Mouse (Mus musculus) embryo, embryonic 10 days (tissue): Measurements from ENCODE around the gene Sohlh2.

Experiments
- DNase-seq: peaks from one replicate; pipeline ENCODE4 v3.0.0-alpha.2; 2015; ENCODE audit warnings: low spot score

Sohlh2 gene

DNA sequence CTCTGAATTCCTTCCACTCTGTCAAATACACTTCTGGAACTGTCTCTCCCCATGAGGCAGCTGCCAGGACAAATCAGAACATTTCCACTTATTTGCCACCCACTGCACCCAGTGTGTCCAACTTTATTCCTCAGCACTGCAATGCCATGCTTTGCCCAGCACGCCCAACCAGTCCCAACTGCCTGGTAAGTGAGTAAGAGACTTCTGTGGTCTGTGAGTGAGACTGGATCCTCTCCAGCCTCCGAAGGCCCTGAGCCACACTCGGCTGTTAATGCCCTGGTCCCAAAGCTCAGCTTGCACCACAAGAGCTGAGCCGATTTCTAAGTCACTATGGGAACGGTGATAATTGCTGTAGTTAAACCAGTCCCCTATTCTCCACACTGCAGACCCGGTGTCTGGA lies 25.8 kb downstream of the Sohlh2 start:
- DNase-seq = no peak

DNA sequence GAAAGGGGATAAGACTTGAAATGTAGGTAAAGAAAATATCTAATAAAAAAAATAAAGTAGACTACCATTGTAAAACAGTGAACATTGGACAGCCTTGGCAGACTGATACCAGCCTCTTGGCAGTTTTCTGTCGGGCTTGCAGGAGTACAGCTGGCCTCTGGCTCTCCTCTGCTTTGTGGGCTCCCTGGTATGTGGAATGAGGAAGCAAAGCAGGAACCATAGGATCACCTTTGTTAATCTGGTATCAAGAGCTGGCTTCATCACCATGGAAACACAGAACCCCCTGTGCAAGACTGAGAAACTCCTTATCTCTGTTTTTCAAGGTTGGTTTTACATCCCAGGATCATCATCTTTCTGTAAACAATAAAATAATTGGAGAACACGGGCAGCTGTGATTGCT lies 30.4 kb downstream of the Sohlh2 start:
- no peak for DNase-seq

DNA sequence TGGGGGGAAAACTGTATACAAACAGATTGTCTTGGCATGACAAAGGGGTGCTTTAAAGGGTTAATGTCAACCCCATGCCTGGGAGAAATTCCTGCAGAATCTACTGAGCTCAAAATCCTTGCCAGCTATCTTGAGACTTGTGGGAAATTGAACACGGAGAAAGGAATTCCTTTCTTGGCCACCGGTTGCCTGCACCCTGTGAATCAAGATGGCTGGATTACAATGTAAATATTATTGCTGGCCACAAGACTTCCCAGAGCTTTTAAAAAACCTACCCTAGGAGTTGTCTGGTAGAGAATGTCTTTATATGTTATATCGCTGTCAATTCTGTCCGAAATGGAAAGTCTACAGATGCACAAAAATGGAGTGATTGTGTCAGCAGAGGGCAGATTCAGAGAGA lies 32.0 kb downstream of the Sohlh2 start:
- no peak for DNase-seq

DNA sequence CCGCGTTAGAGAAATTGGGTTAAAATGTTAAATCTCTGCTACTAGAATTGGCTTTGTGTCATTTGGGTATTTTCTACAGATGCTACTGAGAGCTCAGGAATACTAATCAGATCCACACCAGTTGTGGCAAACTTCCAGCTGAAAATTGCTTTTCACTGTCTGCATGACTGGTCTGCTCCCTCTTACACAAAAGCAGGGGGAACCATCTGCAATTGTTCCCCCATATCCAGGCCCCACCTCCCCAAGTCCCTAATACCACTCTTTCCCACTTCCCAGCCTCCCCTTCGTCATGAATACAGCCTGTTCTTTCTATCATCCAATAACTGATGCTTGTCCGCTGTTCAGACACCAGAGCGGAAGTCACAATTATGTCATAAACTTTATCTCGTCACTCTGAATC lies 32.6 kb downstream of the Sohlh2 start:
- no peak for DNase-seq

DNA sequence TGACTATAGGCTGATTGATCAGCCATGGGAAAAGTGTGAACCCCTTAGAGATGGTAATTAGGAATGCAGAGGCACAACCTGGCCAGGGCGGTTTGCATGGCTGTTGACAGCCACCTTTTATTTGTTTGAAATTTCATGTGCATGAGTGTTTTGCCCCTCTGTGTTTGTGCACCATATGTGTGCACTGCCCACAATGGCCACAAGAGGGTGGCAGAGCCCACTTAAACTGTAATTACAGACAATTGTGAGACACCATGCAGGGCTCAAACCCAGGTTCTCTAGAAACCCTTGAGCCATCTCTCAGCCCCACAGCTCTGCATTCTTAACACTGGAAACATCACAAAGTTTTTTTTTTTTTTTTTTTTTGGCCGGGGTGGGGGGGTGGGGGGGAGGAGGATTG lies 40.7 kb downstream of the Sohlh2 start:
- no peak for DNase-seq

DNA sequence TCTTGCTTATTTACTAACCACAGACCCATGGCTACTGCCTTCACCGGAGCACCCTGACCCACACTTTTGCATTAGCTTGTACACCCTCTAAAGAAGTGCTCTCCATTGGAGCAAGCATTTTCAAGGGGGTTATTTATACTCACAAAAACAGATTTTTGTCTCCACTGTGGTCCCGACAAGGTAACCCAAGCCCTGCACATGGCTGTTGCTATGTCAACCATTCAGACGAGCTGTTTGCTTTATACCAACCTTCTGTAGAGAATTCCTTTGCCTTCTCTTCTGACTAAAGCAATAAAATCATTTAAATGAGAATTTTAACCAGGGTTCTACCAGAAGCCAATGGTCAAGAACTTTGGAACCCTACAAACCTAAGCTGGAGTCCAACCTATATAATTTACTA lies 42.0 kb downstream of the Sohlh2 start:
- no peak for DNase-seq

DNA sequence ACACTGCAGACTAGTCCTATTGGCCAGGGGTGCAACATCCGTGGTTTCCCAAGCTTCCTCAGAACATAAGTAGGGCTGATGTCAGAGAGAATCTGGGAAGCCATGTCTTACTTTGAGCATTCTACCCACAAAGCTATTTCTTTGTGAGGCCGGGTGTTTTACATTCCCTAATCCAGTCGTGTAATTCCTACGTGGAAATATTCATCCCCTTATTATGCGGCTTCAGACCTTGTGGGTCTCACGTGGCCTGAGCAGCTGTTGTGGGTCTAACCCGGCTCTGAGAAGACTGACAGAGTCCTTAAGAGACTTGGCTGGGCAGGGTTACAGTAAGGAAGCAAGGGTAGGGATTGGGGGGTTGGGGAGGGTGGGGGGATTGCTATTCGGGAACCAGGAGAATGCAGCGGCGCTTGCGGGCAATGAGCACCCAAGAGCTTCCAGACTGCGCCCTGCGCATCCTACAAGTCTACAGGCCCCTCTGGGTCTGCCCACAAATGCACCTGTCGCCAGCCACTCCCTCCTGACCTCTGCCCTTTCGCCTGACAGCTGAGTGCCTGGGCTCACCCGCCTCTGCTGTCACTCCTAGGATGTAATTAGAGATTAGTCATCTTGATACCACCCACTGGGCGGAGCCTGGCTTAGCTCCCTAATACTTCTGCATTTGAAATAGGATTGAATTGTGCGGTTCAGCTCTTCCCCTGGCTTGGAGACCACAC lies 44.8 kb downstream of the Sohlh2 start:
- peak; percentile 74 for DNase-seq

DNA sequence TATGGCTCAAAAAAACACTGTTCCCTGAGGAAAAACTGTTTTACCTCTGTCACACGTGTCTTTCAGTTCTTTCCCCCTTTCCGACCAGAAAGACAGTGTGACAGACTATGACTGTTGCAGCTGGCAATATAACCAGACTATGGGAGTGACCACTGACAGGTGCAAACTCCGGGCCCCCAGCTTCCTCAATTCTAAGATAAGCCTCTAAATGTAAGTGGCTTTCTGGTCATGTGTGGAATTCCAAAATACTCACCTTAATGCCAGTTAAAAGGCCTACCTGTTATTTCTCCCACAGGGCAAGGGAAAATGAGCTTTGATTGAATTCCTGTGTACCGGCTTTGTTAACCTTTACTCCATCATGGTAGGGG lies 45.4 kb downstream of the Sohlh2 start:
- no peak for DNase-seq

DNA sequence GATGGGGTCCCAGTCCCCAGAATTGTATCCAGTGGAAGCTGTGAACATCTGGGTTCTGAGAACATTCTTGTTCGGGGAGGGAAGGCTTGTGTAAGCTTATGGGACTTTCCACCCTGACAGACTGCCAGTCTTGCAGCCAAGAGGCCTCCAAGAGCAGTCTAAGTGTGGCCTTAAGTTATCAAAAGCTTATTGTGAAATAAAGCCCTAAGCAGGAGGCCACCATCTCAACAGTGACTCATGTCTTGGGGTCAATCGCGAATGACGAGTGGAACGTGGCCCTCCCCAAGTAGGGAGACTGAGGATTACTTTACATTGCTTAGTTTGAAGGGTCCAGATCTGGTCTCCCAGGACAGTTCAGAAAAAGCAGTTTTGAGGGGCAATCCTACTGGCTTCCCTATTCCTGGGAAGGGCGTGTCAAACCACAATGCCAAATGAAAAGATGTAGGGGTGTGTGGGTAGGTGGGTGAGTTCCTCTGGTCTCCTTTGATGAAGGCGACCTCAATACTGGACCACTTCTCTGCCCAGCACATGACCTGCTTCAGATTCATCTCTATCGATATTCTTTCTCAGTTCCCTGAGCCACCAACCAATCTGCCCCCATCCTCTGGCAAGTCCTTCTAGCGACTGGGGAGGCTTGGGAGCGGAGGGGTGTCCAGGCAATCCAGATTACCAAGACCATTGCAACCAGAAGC lies 60.0 kb downstream of the Sohlh2 start, which contains the start of gene Dclk1:
TSS of gene Dclk1 (plus strand) at position 635 of the 692 bp plus-strand sequence.
- no peak for DNase-seq

DNA sequence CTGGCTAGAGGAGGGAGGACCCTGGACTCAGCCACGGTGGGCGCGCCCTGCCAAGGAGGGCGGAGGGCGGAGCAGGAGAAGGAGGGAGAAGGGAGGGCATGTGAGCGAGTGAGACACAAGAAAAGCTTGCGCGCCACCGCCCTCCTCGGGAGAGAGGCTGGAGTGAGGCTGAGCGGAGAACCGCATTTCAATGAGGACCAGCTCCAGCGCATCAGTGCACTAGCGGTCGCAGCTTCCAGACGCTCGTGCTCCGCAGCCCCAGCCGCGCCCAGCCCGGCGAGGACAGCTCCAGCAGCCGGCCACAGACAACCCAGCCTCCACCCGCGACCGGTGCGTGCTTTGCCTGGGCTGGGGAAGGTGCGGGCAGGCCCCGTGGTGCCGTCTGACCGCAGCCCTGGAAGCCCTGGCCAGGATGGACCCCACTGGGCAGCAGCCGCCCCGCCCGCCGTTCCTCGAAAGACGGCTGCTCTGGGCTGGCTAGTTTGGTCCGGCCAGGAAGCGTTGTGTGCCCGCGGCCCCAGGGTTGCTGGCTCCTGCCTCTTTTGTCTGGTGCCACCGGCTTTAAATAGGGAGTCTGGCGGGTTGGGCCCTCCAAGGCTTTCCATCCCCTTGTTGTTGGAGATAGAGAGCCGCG lies 60.7 kb downstream of the Sohlh2 start:
- DNase-seq = peak; percentile 94

DNA sequence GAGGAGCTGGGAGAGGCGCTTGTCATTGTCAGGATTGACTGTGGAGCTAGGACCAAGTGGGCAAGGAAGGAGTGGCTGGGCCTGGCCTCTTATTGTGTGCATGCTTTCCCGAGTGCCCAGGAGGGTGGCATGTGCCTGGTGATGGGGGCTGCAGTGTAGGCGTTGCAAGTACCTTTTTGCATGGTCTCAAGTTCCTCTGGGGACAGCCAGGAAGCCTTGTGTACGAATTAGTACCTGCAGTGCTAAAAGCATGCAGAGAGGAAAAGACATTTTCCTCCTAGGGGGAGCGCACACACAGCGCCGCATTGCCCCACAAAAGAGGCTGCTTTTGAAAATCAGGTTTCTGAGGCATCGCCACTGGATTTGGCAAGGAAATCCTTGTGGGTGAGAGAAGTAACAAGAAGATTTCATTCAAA lies 61.2 kb downstream of the Sohlh2 start:
- DNase-seq = peak; percentile 44

DNA sequence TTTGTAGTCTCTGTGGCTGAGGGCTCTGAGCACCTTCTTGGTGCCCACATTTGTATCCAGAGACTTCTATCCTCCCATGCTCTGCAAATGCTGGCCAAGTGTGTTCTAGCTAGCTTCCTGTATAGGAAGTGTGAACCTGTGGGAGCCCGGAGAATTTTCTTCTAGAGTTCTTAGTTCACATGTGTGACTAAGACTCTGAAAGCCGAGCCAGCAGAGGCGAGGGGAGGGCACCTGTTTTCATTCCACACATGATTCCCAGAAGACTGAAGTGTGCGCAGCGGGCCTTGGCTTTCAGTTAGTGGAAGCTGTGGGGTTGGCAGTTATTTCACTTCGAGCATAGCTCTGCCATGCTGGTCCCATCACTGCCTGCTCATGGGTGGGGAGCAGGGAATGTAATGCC lies 62.3 kb downstream of the Sohlh2 start:
- DNase-seq = no peak

DNA sequence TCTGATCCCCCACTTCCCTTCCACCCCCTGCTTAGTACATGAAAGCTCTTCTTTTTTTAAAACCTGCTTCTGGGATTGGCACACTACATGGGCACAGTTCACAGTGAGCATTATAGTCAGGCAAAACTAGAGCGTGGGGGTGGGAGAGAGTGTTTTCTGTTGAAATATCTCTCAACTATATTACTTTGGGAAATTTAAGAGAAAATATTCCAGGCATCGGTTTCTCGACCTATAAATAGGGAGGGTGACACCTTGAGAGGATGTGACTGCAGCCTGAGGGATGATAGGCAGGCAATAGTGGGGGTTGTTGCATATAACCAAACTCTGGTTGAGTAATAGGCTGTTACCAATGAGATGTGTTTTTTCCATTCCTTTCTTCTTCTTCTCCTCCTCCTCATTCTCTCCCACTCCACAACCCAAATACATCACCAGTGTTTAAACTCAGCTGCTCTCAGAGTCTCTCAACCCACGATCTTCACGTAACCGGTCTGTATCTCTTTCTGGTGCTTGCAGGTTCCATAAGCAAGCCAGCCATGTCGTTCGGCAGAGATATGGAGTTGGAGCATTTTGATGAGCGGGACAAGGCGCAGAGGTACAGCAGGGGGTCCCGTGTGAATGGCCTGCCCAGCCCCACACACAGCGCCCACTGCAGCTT lies 64.9 kb downstream of the Sohlh2 start:
- DNase-seq = no peak

DNA sequence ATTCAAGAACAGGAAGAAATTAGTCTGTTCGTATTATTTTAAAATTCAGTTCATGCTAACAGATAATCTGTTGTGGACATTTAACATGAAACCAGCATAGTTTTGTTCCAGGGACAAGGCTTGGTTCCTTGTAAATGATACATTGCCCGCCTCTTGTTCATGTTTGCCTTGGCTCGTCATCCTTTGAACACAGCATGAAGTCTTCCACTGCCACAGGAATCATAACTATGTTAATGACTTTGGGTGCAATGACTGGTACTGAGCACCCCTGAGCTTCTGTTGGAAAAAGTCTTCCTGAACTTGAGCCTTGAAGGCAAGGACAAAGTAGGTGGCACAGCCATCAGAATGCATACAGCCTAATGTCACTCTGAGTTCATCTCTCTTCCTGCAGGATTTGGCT lies 66.2 kb downstream of the Sohlh2 start:
- DNase-seq = no peak

DNA sequence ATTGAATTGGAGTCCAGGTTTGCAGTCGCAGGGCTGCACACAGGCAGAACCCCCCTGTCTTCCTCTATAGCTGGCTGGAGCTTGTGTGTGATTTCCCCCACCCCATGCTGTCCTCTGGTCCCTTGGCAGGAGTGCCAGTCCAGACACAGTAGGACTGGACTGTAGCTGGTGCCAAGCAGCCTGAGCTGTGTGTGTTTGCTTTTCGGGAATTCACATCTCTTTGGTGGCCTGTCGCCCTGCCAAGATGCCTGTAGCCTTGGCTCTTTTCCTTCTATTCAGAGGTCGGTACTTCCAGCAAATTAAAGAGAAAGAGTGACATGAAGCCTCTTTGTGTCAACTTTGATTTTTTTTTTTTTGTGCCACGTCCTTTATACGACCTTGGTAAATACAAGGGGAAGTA lies 66.7 kb downstream of the Sohlh2 start:
- DNase-seq = no peak

DNA sequence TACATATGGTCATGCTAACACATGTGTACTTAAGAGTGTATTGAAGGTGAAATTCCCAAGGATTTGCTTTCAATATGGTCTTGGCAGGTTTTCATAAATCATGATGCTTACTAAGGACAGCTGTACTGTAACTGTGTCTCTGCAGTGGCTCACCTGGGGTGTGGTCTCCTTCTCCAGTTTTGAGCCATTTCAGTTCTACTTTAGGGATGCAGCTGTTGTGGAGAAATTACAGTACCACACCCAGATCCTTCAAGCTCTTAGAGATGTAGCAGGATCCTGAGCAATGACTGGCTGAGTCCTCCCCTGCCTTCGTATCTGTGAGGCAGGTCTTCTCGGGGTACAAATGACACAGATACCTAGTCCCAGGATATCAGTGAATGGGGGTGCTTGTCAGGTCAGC lies 68.8 kb downstream of the Sohlh2 start:
- DNase-seq = no peak
